Mouse (Mus musculus) liver, adult 2 months (tissue): ENCODE measurements around the gene Pex6.

Experiments
- CTCF ChIP-seq: fragments of 200-500 bp; IDR thresholded peaks from 2 replicates; pipeline ENCODE4 v1.5.1; 2011; ENCODE audit warnings: low read depth, low read length, control low read depth
- POLR2A ChIP-seq: fragments of 200-500 bp; IDR thresholded peaks from 2 replicates; pipeline ENCODE4 v1.6.1; 2011; ENCODE audit warnings: low read length, control low read depth; ENCODE audit not compliant: insufficient read depth; ENCODE audit errors: extremely low read depth

DNA sequence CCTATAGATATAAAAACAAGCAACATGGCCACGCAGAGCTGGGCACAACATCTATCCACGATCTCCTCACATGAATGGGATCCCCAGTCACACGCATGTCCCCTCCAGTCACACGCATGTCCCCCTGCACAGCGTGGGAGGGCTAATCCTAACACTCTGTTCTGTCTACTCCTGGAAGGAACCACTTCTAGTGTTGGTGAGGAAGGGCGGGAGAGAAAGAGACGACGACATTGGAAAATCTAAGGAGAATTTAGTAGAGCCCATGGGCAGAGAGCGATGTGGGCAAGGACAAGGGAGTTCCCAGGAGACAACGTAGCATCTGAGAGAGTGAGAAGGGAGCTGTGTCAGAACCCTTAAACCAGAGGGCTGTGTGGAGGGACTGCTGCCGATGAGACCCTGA is 59.3 kb downstream of the Pex6 start:
- no peak for TF ChIP-seq POLR2A
- no peak for TF ChIP-seq CTCF
